Mouse (Mus musculus) CH12.LX (cell line): ENCODE measurements around the gene Col4a2. TPM values are rescaled to one million over a fixed set of nuclear protein-coding genes. Genes with fewer than 3 reads are reported as not detected.

Experiments used
- DNase-seq: peaks from one replicate; pipeline ENCODE4 v3.0.0-alpha.2; 2013; ENCODE audit errors: extremely low read depth
- H3K27ac ChIP-seq: 2 replicates; pipeline ENCODE4 v1.5.1; 2012; ENCODE audit warnings: low read depth, mild to moderate bottlenecking, control low read depth, moderate library complexity; ENCODE audit not compliant: insufficient read depth
- H3K27me3 ChIP-seq: replicated peaks from 2 replicates; pipeline ENCODE3; 2012; ENCODE audit warnings: inconsistent platforms
- H3K36me3 ChIP-seq, 2 experiments: replicated peaks in 1 of 2; 2 replicates each; pipeline versions ENCODE3 to v1.6.1; 2012; ENCODE audit warnings: inconsistent platforms in 1 of 2, low read length in 1 of 2, mild to moderate bottlenecking in 1 of 2, mixed read lengths in 1 of 2, moderate library complexity in 1 of 2; ENCODE audit not compliant: control insufficient read depth in 1 of 2, insufficient read depth in 1 of 2
- H3K4me1 ChIP-seq, 2 experiments: 2 replicates each; pipeline ENCODE4 v1.6.1; 2012; ENCODE audit warnings: inconsistent platforms in 1 of 2, moderate library complexity in 1 of 2; ENCODE audit not compliant: insufficient read depth in 2 of 2, control insufficient read depth in 1 of 2
- H3K4me2 ChIP-seq: 2 replicates; pipeline ENCODE4 v1.6.1; 2012; ENCODE audit warnings: low read depth, mild to moderate bottlenecking, control low read depth; ENCODE audit not compliant: poor library complexity, insufficient read depth, severe bottlenecking
- H3K4me3 ChIP-seq, 3 experiments: fragments of 150-350 bp in 1 of 3; sonication (generic) in 1 of 3; replicated peaks in 1 of 3; 2 replicates each; pipeline versions ENCODE3 to v1.5.1; 2011 to 2012; ENCODE audit warnings: low read depth in 2 of 3, low read length in 2 of 3, mild to moderate bottlenecking in 2 of 3, moderate library complexity in 2 of 3, control low read depth in 1 of 3, improper control_type of control experiment in 1 of 3, inconsistent platforms in 1 of 3, mixed read lengths in 1 of 3; ENCODE audit not compliant: poor library complexity in 1 of 3
- H3K79me2 ChIP-seq: replicated peaks from 2 replicates; pipeline ENCODE4 v1.6.1; 2012; ENCODE audit warnings: mild to moderate bottlenecking, moderate library complexity; ENCODE audit not compliant: control insufficient read depth, poor library complexity, insufficient read depth, severe bottlenecking; ENCODE audit errors: extremely low read depth
- H3K9ac ChIP-seq: 2 replicates; pipeline ENCODE4 v1.6.1; 2012; ENCODE audit warnings: low read depth, mild to moderate bottlenecking, control low read depth, moderate library complexity; ENCODE audit not compliant: insufficient read depth
- H3K9me3 ChIP-seq: replicated peaks from 2 replicates; pipeline ENCODE3; 2012; ENCODE audit warnings: low read length, inconsistent platforms, mixed read lengths
- BHLHE40 ChIP-seq: IDR thresholded peaks from 2 replicates; pipeline ENCODE4 v1.6.1; 2011; ENCODE audit warnings: mild to moderate bottlenecking, low read depth, low read length, improper control_type of control experiment
- CHD2 ChIP-seq: IDR thresholded peaks from 2 replicates; pipeline ENCODE4 v1.6.1; 2011; ENCODE audit warnings: low read length, improper control_type of control experiment
- CTCF ChIP-seq, 2 experiments: IDR thresholded peaks in 1 of 2; conservative IDR thresholded peaks in 1 of 2; 2 replicates each; pipeline ENCODE4 v1.5.1; 2011 to 2012; ENCODE audit warnings: low read depth in 2 of 2, low read length in 2 of 2, improper control_type of control experiment in 1 of 2, inconsistent platforms in 1 of 2, mild to moderate bottlenecking in 1 of 2, moderate library complexity in 1 of 2
- ELF1 ChIP-seq: IDR thresholded peaks from 2 replicates; pipeline ENCODE4 v1.6.1; 2014; ENCODE audit warnings: low read depth, mild to moderate bottlenecking, inconsistent platforms, low read length, improper control_type of control experiment
- EP300 ChIP-seq: IDR thresholded peaks from 2 replicates; pipeline ENCODE4 v1.6.1; 2011; ENCODE audit warnings: low read length, improper control_type of control experiment
- ETS1 ChIP-seq: conservative IDR thresholded peaks from 2 replicates; pipeline ENCODE4 v1.6.1; 2012; ENCODE audit warnings: low read depth, mild to moderate bottlenecking, inconsistent platforms, low read length, improper control_type of control experiment, moderate library complexity
- GABPA ChIP-seq: IDR thresholded peaks from 2 replicates; pipeline ENCODE4 v1.6.1; 2012; ENCODE audit warnings: low read depth, low read length, improper control_type of control experiment, inconsistent platforms; ENCODE audit not compliant: insufficient replicate concordance
- HCFC1 ChIP-seq: IDR thresholded peaks from 2 replicates; pipeline ENCODE4 v1.6.1; 2012; ENCODE audit warnings: low read depth, mild to moderate bottlenecking, inconsistent platforms, low read length, improper control_type of control experiment
- IRF4 ChIP-seq: IDR thresholded peaks from 2 replicates; pipeline ENCODE4 v1.6.1; 2014; ENCODE audit warnings: low read depth, mild to moderate bottlenecking, inconsistent platforms, low read length, improper control_type of control experiment
- JUND ChIP-seq: conservative IDR thresholded peaks from 2 replicates; pipeline ENCODE4 v1.6.1; 2011; ENCODE audit warnings: low read depth, low read length, improper control_type of control experiment
- KAT2A ChIP-seq: IDR thresholded peaks from 2 replicates; pipeline ENCODE4 v1.6.1; 2012; ENCODE audit warnings: low read length, improper control_type of control experiment, inconsistent platforms; ENCODE audit not compliant: insufficient replicate concordance
- MAX ChIP-seq: IDR thresholded peaks from 2 replicates; pipeline ENCODE4 v1.6.1; 2011; ENCODE audit warnings: low read length, improper control_type of control experiment
- MXI1 ChIP-seq: IDR thresholded peaks from 2 replicates; pipeline ENCODE4 v1.6.1; 2011; ENCODE audit warnings: mild to moderate bottlenecking, low read depth, low read length, improper control_type of control experiment
- MYC ChIP-seq: IDR thresholded peaks from 2 replicates; pipeline ENCODE4 v1.6.1; 2011; ENCODE audit warnings: low read depth, mild to moderate bottlenecking, improper control_type of control experiment, low read length
- NELFE ChIP-seq: IDR thresholded peaks from 2 replicates; pipeline ENCODE4 v1.6.1; 2011; ENCODE audit warnings: low read depth, low read length, improper control_type of control experiment
- POLR2A ChIP-seq: IDR thresholded peaks from 2 replicates; pipeline ENCODE4 v1.6.1; 2011; ENCODE audit warnings: low read depth, mild to moderate bottlenecking, improper control_type of control experiment, low read length
- RAD21 ChIP-seq: IDR thresholded peaks from 2 replicates; pipeline ENCODE4 v1.6.1; 2011; ENCODE audit warnings: low read depth, mild to moderate bottlenecking, low read length, improper control_type of control experiment, moderate library complexity
- RCOR1 ChIP-seq: conservative IDR thresholded peaks from 2 replicates; pipeline ENCODE4 v1.6.1; 2012; ENCODE audit warnings: low read depth, mild to moderate bottlenecking, inconsistent platforms, low read length, improper control_type of control experiment
- SMC3 ChIP-seq: IDR thresholded peaks from 2 replicates; pipeline ENCODE4 v1.6.1; 2011; ENCODE audit warnings: low read depth, low read length, improper control_type of control experiment
- TBP ChIP-seq: conservative IDR thresholded peaks from 2 replicates; pipeline ENCODE4 v1.6.1; 2011; ENCODE audit warnings: low read depth, low read length, improper control_type of control experiment
- UBTF ChIP-seq: IDR thresholded peaks from 2 replicates; pipeline ENCODE4 v1.6.1; 2012; ENCODE audit warnings: low read depth, mild to moderate bottlenecking, inconsistent platforms, low read length, improper control_type of control experiment, moderate library complexity
- USF1 ChIP-seq: IDR thresholded peaks from 2 replicates; pipeline ENCODE4 v1.6.1; 2014; ENCODE audit warnings: low read depth, mild to moderate bottlenecking, inconsistent platforms, low read length, improper control_type of control experiment
- USF2 ChIP-seq: conservative IDR thresholded peaks from 2 replicates; pipeline ENCODE4 v1.6.1; 2011; ENCODE audit warnings: low read depth, low read length, improper control_type of control experiment
- ZC3H11A ChIP-seq: IDR thresholded peaks from 2 replicates; pipeline ENCODE4 v1.6.1; 2012; ENCODE audit warnings: low read depth, mild to moderate bottlenecking, inconsistent platforms, low read length, improper control_type of control experiment
- ZNF384 ChIP-seq: IDR thresholded peaks from 2 replicates; pipeline ENCODE4 v1.6.1; 2012; ENCODE audit warnings: low read depth, low read length, improper control_type of control experiment, inconsistent platforms
- dilution Hi-C: fragments of 300-500 bp; cut with MboI; formaldehyde crosslinking; loops from 2 replicates; pipeline ENCODE4 v1.14.3; 2020; ENCODE audit warnings: low sequenced_read_pairs; ENCODE audit not compliant: extremely low pct_unique_long_range_greater_than_20kb, extremely low pct_ligation_motif_present
- in situ Hi-C: fragments of 300-500 bp; cut with MboI; formaldehyde crosslinking; loops from 3 replicates; pipeline ENCODE4 v1.14.3; 2019; ENCODE audit warnings: low sequenced_read_pairs, low pct_ligation_motif_present, low pct_unique_long_range_greater_than_20kb, mixed read lengths
- polyA plus RNA-seq: library from polyadenylated mRNA; unstranded; fragments of >175 nt; gene quantifications from 2 replicates; pipeline ENCODE4 v1.2.1, GENCODE M21; 2012; ENCODE audit warnings: low read depth; ENCODE audit not compliant: insufficient read length
- total RNA-seq, 2 experiments: library from RNA; depleted of rRNA; stranded (reverse); fragments of 300-350 nt in 1 of 2; fragments of >200 nt in 1 of 2; gene quantifications; 2 replicates each; pipeline ENCODE4 v1.2.3; 2012 to 2014

Col4a2 gene
- total and polyA plus RNA-seq, 3 experiments, result 0.04 to 0.07 TPM; not detected in 1

- no peak overlapping the region for H3K27ac ChIP-seq
- TF ChIP-seq TBP, result no peak
- TF ChIP-seq USF2, result no peak
- TF ChIP-seq ELF1, result no peak
- TF ChIP-seq MYC, result no peak
- TF ChIP-seq BHLHE40, result no peak
- no peak for TF ChIP-seq SMC3
- no peak for TF ChIP-seq ETS1
- no peak for TF ChIP-seq POLR2A
- TF ChIP-seq HCFC1, result no peak
- TF ChIP-seq USF1, result no peak
- no peak for TF ChIP-seq MAX
- TF ChIP-seq IRF4, result no peak
- TF ChIP-seq KAT2A, result no peak
- no peak for TF ChIP-seq EP300
- no peak for TF ChIP-seq RCOR1
- TF ChIP-seq MXI1, result no peak
- no peak for TF ChIP-seq GABPA
- no peak for TF ChIP-seq NELFE
- TF ChIP-seq CHD2, result no peak
- no peak for TF ChIP-seq JUND
- H3K9ac ChIP-seq, result no peak overlapping the region
- H3K79me2 ChIP-seq, result no peaks in the 10 kb centered on the region
- H3K27me3 ChIP-seq, result peaks cover 26% of the 10 kb centered on the region
- dilution Hi-C loops (no loop called here), in situ Hi-C loops (no loop called here)
- H3K4me1 ChIP-seq, result peaks cover 2 to 8% of the 10 kb centered on the region in 2 experiments; a peak in 3 of 4 replicates
- H3K4me3 ChIP-seq, result no peak overlapping the region
- no peak overlapping the region for H3K4me2 ChIP-seq
- H3K36me3 ChIP-seq, result no peaks in the 10 kb centered on the region
- DNase-seq, result no peak
- H3K9me3 ChIP-seq, result peaks cover under 1% of the 10 kb centered on the region
Observed at GRCm38 (mm10) chr8:11347699-11348098, 35.1 kb downstream of the Col4a2 start.

GRCm38 (mm10) chr8:11348622-11349021 lies 36.0 kb downstream of the Col4a2 start:
- H3K27me3 ChIP-seq, result peaks cover 29% of the 10 kb centered on the region
- in situ Hi-C loops, result no loop called here
- no peak overlapping the region for H3K4me3 ChIP-seq
- H3K36me3 ChIP-seq, result no peaks in the 10 kb centered on the region
- no peaks in the 10 kb centered on the region for H3K79me2 ChIP-seq
- no peak for DNase-seq
- no peak overlapping the region for H3K4me2 ChIP-seq
- H3K27ac ChIP-seq, result no peak overlapping the region
- H3K9ac ChIP-seq, result no peak overlapping the region
- H3K9me3 ChIP-seq, result no peaks in the 10 kb centered on the region
- TF ChIP-seq MXI1 (no peak), ETS1 (no peak), JUND (no peak), UBTF (no peak), TBP (no peak), CTCF (conservative IDR thresholded peaks at IDR 0.05 in 1 of 2, IDR thresholded peaks at IDR 0.05 in 1 of 2; ENCODE audit: low read depth in 2 of 2, low read length in 2 of 2) (no peak), ZNF384 (no peak), MYC (no peak), RAD21 (no peak), ZC3H11A (no peak)
- TF ChIP-seq, all 38 proteins: peak for 0
- peaks cover 2 to 8% of the 10 kb centered on the region in 2 experiments; a peak in 3 of 4 replicates for H3K4me1 ChIP-seq
- dilution Hi-C loops, result no loop called here
